Mouse (Mus musculus) heart, embryonic 13.5 days (tissue): ENCODE results near the gene Wdr35. TPM values are rescaled to one million over a fixed set of nuclear protein-coding genes. Genes with fewer than 3 reads are reported as not detected.
"Not testable (repeated sequence)": the region's sequence is repeated elsewhere in the genome, so short reads cannot be mapped to it uniquely, and the experiment has no call there.

Experiments
- ATAC-seq: fragments of 200-750 bp; cut with Nextera tagmentation; 2 replicates; pipeline ENCODE4 v1.8.0; 2017; ENCODE audit warnings: moderate TSS enrichment; ENCODE audit not compliant: insufficient number of reproducible peaks, low FRiP score, low TSS enrichment; ENCODE audit errors: extremely low read depth
- H3K27ac ChIP-seq: fragments of 300-500 bp; sonication (generic); replicated peaks from 2 replicates; pipeline ENCODE4 v1.5.1; 2015; ENCODE audit warnings: moderate library complexity, mild to moderate bottlenecking, inconsistent platforms
- H3K27me3 ChIP-seq: fragments of 300-500 bp; sonication (generic); replicated peaks from 2 replicates; pipeline ENCODE4 v1.6.1; 2015; ENCODE audit warnings: mild to moderate bottlenecking, inconsistent platforms
- H3K36me3 ChIP-seq: fragments of 300-500 bp; sonication (generic); 2 replicates; pipeline ENCODE4 v1.6.1; 2015; ENCODE audit warnings: mild to moderate bottlenecking, inconsistent platforms
- H3K4me1 ChIP-seq: fragments of 300-500 bp; sonication (generic); 2 replicates; pipeline ENCODE4 v1.6.1; 2015; ENCODE audit warnings: inconsistent platforms
- H3K4me2 ChIP-seq: fragments of 300-500 bp; sonication (generic); 2 replicates; pipeline ENCODE4 v1.6.1; 2015; ENCODE audit warnings: inconsistent platforms, mild to moderate bottlenecking, moderate library complexity
- H3K4me3 ChIP-seq: fragments of 300-500 bp; sonication (generic); 2 replicates; pipeline ENCODE4 v1.5.1; 2015; ENCODE audit warnings: moderate library complexity, mild to moderate bottlenecking, inconsistent platforms
- H3K9ac ChIP-seq: fragments of 300-500 bp; sonication (generic); 2 replicates; pipeline ENCODE4 v1.6.1; 2015; ENCODE audit warnings: inconsistent platforms, mild to moderate bottlenecking, moderate library complexity
- H3K9me3 ChIP-seq: fragments of 300-500 bp; sonication (generic); 2 replicates; pipeline ENCODE4 v1.6.1; 2016; ENCODE audit warnings: inconsistent platforms
- WGBS: fragments of 180-500 bp; shearing (Covaris S2); methylation state at CpG from one replicate; pipeline ENCODE4 v1.1.7; 2015; ENCODE audit warnings: mixed read lengths; 5-methylcytosine and 5-hydroxymethylcytosine counted together
- polyA plus RNA-seq: library from polyadenylated mRNA; unstranded; fragments of >200 nt; fragmentation: Nextera tagmentation; extraction: Ambion mirVana; gene quantifications from 2 replicates; pipeline ENCODE4 v1.2.1, GENCODE M21; 2015

The Wdr35 gene
- polyA plus RNA-seq, 1 experiment from 2014 or later = 13.2 TPM

- H3K4me2 ChIP-seq = no peak overlapping the region
- H3K27me3 ChIP-seq = no peaks in the 10 kb centered on the region
- 37% methylated on average over 4 of the region's 4 CpGs for WGBS
- peaks cover 8% of the 10 kb centered on the region for H3K36me3 ChIP-seq
- no peak overlapping the region for H3K27ac ChIP-seq
- peaks cover 11% of the 10 kb centered on the region for H3K4me1 ChIP-seq
- H3K9me3 ChIP-seq = no peaks in the 10 kb centered on the region
- no peak overlapping the region for H3K4me3 ChIP-seq
- ATAC-seq = no peak
- no peak overlapping the region for H3K9ac ChIP-seq
Measured at GRCm38 (mm10) chr12:9010311-9010710, 36.6 kb downstream of the Wdr35 start.

GRCm38 (mm10) chr12:9016376-9016775, 42.7 kb downstream of the Wdr35 start:
- H3K9me3 ChIP-seq = no peaks in the 10 kb centered on the region
- no peak overlapping the region for H3K4me2 ChIP-seq
- H3K27ac ChIP-seq = no peak overlapping the region
- no peak overlapping the region for H3K4me3 ChIP-seq
- H3K9ac ChIP-seq = no peak overlapping the region
- 85% methylated on average over 9 of the region's 9 CpGs for WGBS
- H3K4me1 ChIP-seq = no peaks in the 10 kb centered on the region
- H3K27me3 ChIP-seq = no peaks in the 10 kb centered on the region
- ATAC-seq = no peak
- peaks cover 35% of the 10 kb centered on the region for H3K36me3 ChIP-seq

GRCm38 (mm10) chr12:9020431-9020830, 46.7 kb downstream of the Wdr35 start:
- WGBS = 94% methylated on average over 8 of the region's 8 CpGs
- ATAC-seq = no peak
- Histone ChIP-seq H3K9me3 (no peaks in the 10 kb centered on the region), H3K27ac (no peak overlapping the region), H3K27me3 (no peaks in the 10 kb centered on the region), H3K4me1 (peaks cover 3% of the 10 kb centered on the region; the same call in 1 of the 2 replicates), H3K9ac (no peak overlapping the region), H3K36me3 (peaks cover 28% of the 10 kb centered on the region), H3K4me2 (no peak overlapping the region), H3K4me3 (no peak overlapping the region)

- ATAC-seq = no peak
- Histone ChIP-seq H3K36me3 (peaks cover 25% of the 10 kb centered on the region), H3K27ac (no peak overlapping the region), H3K4me2 (no peak overlapping the region), H3K4me1 (peaks cover 3% of the 10 kb centered on the region; the same call in 1 of the 2 replicates), H3K4me3 (no peak overlapping the region), H3K9me3 (no peaks in the 10 kb centered on the region), H3K9ac (no peak overlapping the region), H3K27me3 (no peaks in the 10 kb centered on the region)
- 55% methylated on average over 3 of the region's 3 CpGs for WGBS
Measured at GRCm38 (mm10) chr12:9020986-9021385, 47.3 kb downstream of the Wdr35 start.

DNA sequence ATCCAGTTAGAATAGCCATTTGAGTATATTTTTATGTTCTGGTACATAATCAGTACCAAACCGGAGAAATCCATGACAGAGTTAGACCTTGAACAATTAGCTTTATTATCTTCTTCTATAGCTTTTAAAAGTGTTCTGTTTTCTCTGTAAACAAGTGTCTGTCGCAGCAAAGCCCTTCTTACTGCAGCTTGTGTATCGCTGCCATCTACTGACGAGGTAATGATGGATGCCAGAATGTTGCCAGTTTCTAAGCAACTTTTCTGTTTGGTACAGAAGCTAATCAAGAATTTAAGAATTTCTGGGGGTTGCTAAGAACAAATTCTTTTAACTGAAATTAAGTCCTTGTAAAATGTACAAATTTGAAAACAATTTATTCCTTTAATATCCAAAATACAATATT, 49.3 kb downstream of the Wdr35 start:
- no peak overlapping the region for H3K9ac ChIP-seq
- ATAC-seq = no peak
- H3K27me3 ChIP-seq = no peaks in the 10 kb centered on the region
- peaks cover 3% of the 10 kb centered on the region; the same call in 1 of the 2 replicates for H3K4me1 ChIP-seq
- H3K27ac ChIP-seq = no peak overlapping the region
- 46% methylated on average over 4 of the region's 4 CpGs for WGBS
- H3K9me3 ChIP-seq = no peaks in the 10 kb centered on the region
- H3K4me3 ChIP-seq = no peak overlapping the region
- H3K4me2 ChIP-seq = no peak overlapping the region
- H3K36me3 ChIP-seq = peaks cover 14% of the 10 kb centered on the region

- Histone ChIP-seq H3K4me1 (peaks cover 3% of the 10 kb centered on the region; the same call in 1 of the 2 replicates), H3K27ac (no peak overlapping the region), H3K36me3 (peaks cover 8% of the 10 kb centered on the region), H3K9me3 (no peaks in the 10 kb centered on the region), H3K9ac (no peak overlapping the region), H3K4me2 (no peak overlapping the region), H3K4me3 (no peak overlapping the region), H3K27me3 (no peaks in the 10 kb centered on the region)
- 85% methylated on average over 14 of the region's 14 CpGs for WGBS
- ATAC-seq = no peak
Measured at GRCm38 (mm10) chr12:9024071-9024470, 50.4 kb downstream of the Wdr35 start.

GRCm38 (mm10) chr12:9024736-9025135, 51.0 kb downstream of the Wdr35 start:
- no peak for ATAC-seq
- H3K27me3 ChIP-seq = no peaks in the 10 kb centered on the region
- no peak overlapping the region for H3K4me3 ChIP-seq
- 45% methylated on average over 13 of the region's 13 CpGs for WGBS
- H3K36me3 ChIP-seq = peaks cover 4% of the 10 kb centered on the region; the same call in 1 of the 2 replicates
- H3K9me3 ChIP-seq = no peaks in the 10 kb centered on the region
- H3K4me1 ChIP-seq = peaks cover 3% of the 10 kb centered on the region; the same call in 1 of the 2 replicates
- no peak overlapping the region; the same call in 1 of the 2 replicates for H3K27ac ChIP-seq
- H3K9ac ChIP-seq = peak overlapping the region; percentile 25; the same call in 1 of the 2 replicates
- H3K4me2 ChIP-seq = peak overlapping the region; percentile 28; the same call in 1 of the 2 replicates

DNA sequence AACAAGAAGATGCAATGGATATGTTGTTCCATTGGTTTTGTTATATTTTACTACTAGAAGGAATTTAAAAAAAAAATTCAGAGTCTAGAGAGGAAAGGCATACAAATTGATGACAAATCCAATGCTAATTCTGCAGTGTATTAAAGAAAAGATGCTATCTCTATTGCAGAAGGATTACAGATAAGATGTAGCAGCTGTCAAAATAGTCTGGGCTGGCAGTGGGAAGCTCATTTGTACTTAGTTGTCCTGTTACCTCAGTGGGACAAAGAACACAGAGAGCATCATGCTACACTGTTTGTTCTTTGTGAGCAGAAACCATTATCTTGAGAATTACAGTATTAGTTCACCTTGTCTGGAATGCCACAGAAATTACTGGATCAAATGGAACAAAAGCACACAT, 53.2 kb downstream of the Wdr35 start:
- H3K27ac ChIP-seq = no peak overlapping the region
- ATAC-seq = no peak
- H3K4me2 ChIP-seq = no peak overlapping the region
- H3K9me3 ChIP-seq = no peaks in the 10 kb centered on the region
- no peak overlapping the region for H3K4me3 ChIP-seq
- H3K9ac ChIP-seq = no peak overlapping the region
- H3K27me3 ChIP-seq = no peaks in the 10 kb centered on the region
- H3K36me3 ChIP-seq = peaks cover 4% of the 10 kb centered on the region; the same call in 1 of the 2 replicates
- peaks cover 8% of the 10 kb centered on the region; the same call in 1 of the 2 replicates for H3K4me1 ChIP-seq

GRCm38 (mm10) chr12:9028816-9029215, 55.1 kb downstream of the Wdr35 start:
- H3K4me1 ChIP-seq, H3K36me3 ChIP-seq, H3K4me2 ChIP-seq, H3K9me3 ChIP-seq, H3K9ac ChIP-seq, H3K27me3 ChIP-seq, ATAC-seq, H3K27ac ChIP-seq, H3K4me3 ChIP-seq: not testable (repeated sequence)
- WGBS = 83% methylated on average over 7 of the region's 7 CpGs

GRCm38 (mm10) chr12:9029506-9029887, 55.8 kb downstream of the Wdr35 start:
- Histone ChIP-seq H3K9me3 (no peaks in the 10 kb centered on the region), H3K4me1 (peaks cover 13% of the 10 kb centered on the region; the same call in 1 of the 2 replicates), H3K9ac (peak overlapping the region; percentile 93), H3K4me2 (peak overlapping the region; percentile 70), H3K36me3 (peaks cover 4% of the 10 kb centered on the region; the same call in 1 of the 2 replicates), H3K27ac (peak overlapping the region; percentile 98), H3K4me3 (peak overlapping the region; percentile 71), H3K27me3 (no peaks in the 10 kb centered on the region)
- ATAC-seq = peak; percentile 16; the same call in 1 of the 2 replicates
- 29% methylated on average over 4 of the region's 4 CpGs for WGBS

DNA sequence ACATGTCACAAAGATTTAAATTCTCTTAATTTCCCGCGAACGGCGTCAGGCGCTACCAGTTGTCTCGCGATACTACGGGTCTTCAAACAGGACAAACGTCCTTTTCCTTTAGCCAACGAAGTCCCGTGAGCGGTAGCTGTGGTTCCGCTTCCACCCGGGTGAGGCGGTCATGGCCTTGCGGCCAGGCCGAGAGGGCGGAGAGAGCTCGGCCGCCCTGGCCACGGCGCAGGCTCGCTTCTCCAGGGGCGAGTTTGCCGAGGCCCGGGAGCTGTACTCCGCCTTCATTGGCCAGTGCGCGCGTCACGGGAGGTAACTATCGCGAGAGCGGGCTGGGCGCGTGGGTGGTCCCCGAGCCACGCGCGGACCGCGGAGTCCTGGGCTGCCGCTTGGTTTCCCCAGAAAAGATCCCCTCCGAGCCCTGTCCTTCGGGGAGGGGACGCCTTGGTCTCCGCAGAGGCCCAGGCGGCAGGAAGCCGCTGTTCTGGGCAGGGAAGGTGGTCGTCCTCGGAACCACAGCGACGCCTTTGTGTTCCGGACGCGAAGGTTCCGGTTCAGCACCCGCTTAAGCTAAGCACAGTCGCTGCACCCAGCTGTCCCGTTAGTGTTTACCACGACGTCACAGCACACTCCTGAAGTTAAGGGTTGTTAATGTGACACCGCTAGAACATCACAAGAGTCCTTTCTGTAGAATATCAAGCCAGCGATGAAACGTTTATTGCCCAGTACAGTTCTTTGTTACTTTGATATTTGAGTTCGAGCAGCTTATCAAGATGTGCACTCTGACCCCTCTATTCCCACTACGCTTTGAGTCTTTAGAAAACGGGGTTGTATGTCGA, 56.4 kb downstream of the Wdr35 start, which contains the start of gene Ttc32:
Gene Ttc32 (plus strand): TSS at position 110 of the 836 bp plus-strand sequence.
- Histone ChIP-seq H3K36me3 (peaks cover 4% of the 10 kb centered on the region; the same call in 1 of the 2 replicates), H3K4me1 (peaks cover 12% of the 10 kb centered on the region; the same call in 1 of the 2 replicates), H3K27me3 (no peaks in the 10 kb centered on the region), H3K27ac (peak within 1 kb of the TSS; percentile 98), H3K4me3 (peak within 1 kb of the TSS; percentile 71), H3K9me3 (no peaks in the 10 kb centered on the region), H3K4me2 (peak within 1 kb of the TSS; percentile 70), H3K9ac (peak within 1 kb of the TSS; percentile 93)
- peak; percentile 89 for ATAC-seq
- under 1% methylated on average over 69 of the region's 69 CpGs for WGBS
